Mouse (Mus musculus) ZHBTc4 (cell line): ENCODE results near the gene Nfya.
A peak's percentile ranks its signal among the peaks of the same experiment; 100 is the strongest.

Source experiments
- DNase-seq: peaks from one replicate; pipeline ENCODE4 v3.0.0-alpha.2; 2011; ENCODE audit warnings: low read depth, low spot score

Nfya gene

GRCm38 (mm10) chr17:48409380-48410298, at the start of gene Nfya, which contains the start of gene Oard1:
Nfya (minus strand) TSS chr17:48409906.
Oard1 (plus strand) TSS chr17:48410014.
- peak; percentile 100 for DNase-seq

GRCm38 (mm10) chr17:48457971-48458653, 48.4 kb upstream of the Nfya start:
- DNase-seq: no peak

GRCm38 (mm10) chr17:48455955-48456354, 46.2 kb upstream of the Nfya start:
- no peak for DNase-seq

GRCm38 (mm10) chr17:48454688-48455087, 45.0 kb upstream of the Nfya start, which contains the start of gene Unc5cl:
Unc5cl (plus strand) TSS chr17:48454901.
- peak; percentile 91 for DNase-seq

- peak; percentile 46 for DNase-seq
These were observed 44.5 kb upstream of the Nfya start for GRCm38 (mm10) chr17:48454190-48454589.

GRCm38 (mm10) chr17:48453489-48453888, 43.8 kb upstream of the Nfya start:
- DNase-seq: no peak

- DNase-seq: no peak
These were observed 42.2 kb upstream of the Nfya start for GRCm38 (mm10) chr17:48451753-48452444.

- peak; percentile 39 for DNase-seq
These were observed 41.6 kb upstream of the Nfya start, which contains the start of gene Tspo2 for GRCm38 (mm10) chr17:48451353-48451675. Tspo2 (minus strand) TSS chr17:48451522.

- no peak for DNase-seq
These were observed 41.1 kb upstream of the Nfya start for GRCm38 (mm10) chr17:48450666-48451352.

- DNase-seq: no peak
These were observed 38.0 kb upstream of the Nfya start for GRCm38 (mm10) chr17:48447675-48448074.

GRCm38 (mm10) chr17:48443542-48444145, 33.9 kb upstream of the Nfya start:
- no peak for DNase-seq

- peak; percentile 36 for DNase-seq
These were observed 33.2 kb upstream of the Nfya start for GRCm38 (mm10) chr17:48442745-48443457.

- no peak for DNase-seq
These were observed 27.8 kb upstream of the Nfya start for GRCm38 (mm10) chr17:48437421-48437911.

- peak; percentile 48 for DNase-seq
These were observed 26.8 kb upstream of the Nfya start for GRCm38 (mm10) chr17:48436487-48436886.

- peak; percentile 60 for DNase-seq
These were observed 24.8 kb upstream of the Nfya start for GRCm38 (mm10) chr17:48434479-48434878.

GRCm38 (mm10) chr17:48433689-48434330, 24.1 kb upstream of the Nfya start:
- peak; percentile 85 for DNase-seq

GRCm38 (mm10) chr17:48433006-48433655, 23.4 kb upstream of the Nfya start:
- peak; percentile 68 for DNase-seq

- peak; percentile 62 for DNase-seq
These were observed 22.7 kb upstream of the Nfya start, which contains the start of gene Apobec2 for GRCm38 (mm10) chr17:48432158-48432980. Apobec2 (minus strand) TSS chr17:48432930.
